Mouse (Mus musculus) embryonic facial prominence, embryonic 10.5 days (tissue): ENCODE results near the gene Msl1. TPM values are rescaled to one million over a fixed set of nuclear protein-coding genes. Genes with fewer than 3 reads are reported as not detected.
"Not testable (repeated sequence)": the region's sequence is repeated elsewhere in the genome, so short reads cannot be mapped to it uniquely, and the experiment has no call there.

Experiments
- DNase-seq: peaks from one replicate; pipeline ENCODE4 v3.0.0-alpha.2; 2017; ENCODE audit warnings: low spot score
- H3K27ac ChIP-seq: fragments of 300-500 bp; sonication (generic); replicated peaks from 2 replicates; pipeline ENCODE4 v1.5.1; 2016; ENCODE audit warnings: mild to moderate bottlenecking
- H3K27me3 ChIP-seq: fragments of 300-500 bp; sonication (generic); replicated peaks from 2 replicates; pipeline ENCODE4 v1.6.1; 2016; ENCODE audit warnings: low read depth, mild to moderate bottlenecking; ENCODE audit not compliant: poor library complexity, severe bottlenecking
- H3K36me3 ChIP-seq: fragments of 300-500 bp; sonication (generic); replicated peaks from 2 replicates; pipeline ENCODE4 v1.6.1; 2016; ENCODE audit warnings: mild to moderate bottlenecking, moderate library complexity
- H3K4me1 ChIP-seq: fragments of 300-500 bp; sonication (generic); 2 replicates; pipeline ENCODE4 v1.6.1; 2016
- H3K4me3 ChIP-seq: fragments of 300-500 bp; sonication (generic); 2 replicates; pipeline ENCODE4 v1.5.1; 2016; ENCODE audit warnings: mild to moderate bottlenecking, moderate library complexity
- H3K9me3 ChIP-seq: fragments of 300-500 bp; sonication (generic); 2 replicates; pipeline ENCODE4 v1.6.1; 2016; ENCODE audit warnings: mild to moderate bottlenecking
- WGBS: fragments of 180-500 bp; shearing (Covaris S2); methylation state at CpG from one replicate; pipeline ENCODE4 v1.1.7; 2016; 5-methylcytosine and 5-hydroxymethylcytosine counted together
- polyA plus RNA-seq: library from polyadenylated mRNA; unstranded; fragments of >200 nt; fragmentation: Nextera tagmentation; extraction: Ambion mirVana; gene quantifications from 2 replicates; pipeline ENCODE4 v1.2.1, GENCODE M21; 2016

Msl1 gene
- polyA plus RNA-seq, 1 experiment from 2014 or later = 23.4 TPM

GRCm38 (mm10) chr11:98795714-98796514, 598 bp downstream of the Msl1 start:
- Histone ChIP-seq H3K36me3 (peaks cover 37% of the 10 kb centered on the region), H3K9me3 (no peaks in the 10 kb centered on the region), H3K4me1 (peaks cover 53% of the 10 kb centered on the region), H3K27me3 (no peaks in the 10 kb centered on the region), H3K4me3 (peak overlapping the region; percentile 100), H3K27ac (peak overlapping the region; percentile 100)
- under 1% methylated on average over 74 of the region's 74 CpGs for whole genome bisulfite sequencing
- peak; percentile 82 for DNase-seq

DNA sequence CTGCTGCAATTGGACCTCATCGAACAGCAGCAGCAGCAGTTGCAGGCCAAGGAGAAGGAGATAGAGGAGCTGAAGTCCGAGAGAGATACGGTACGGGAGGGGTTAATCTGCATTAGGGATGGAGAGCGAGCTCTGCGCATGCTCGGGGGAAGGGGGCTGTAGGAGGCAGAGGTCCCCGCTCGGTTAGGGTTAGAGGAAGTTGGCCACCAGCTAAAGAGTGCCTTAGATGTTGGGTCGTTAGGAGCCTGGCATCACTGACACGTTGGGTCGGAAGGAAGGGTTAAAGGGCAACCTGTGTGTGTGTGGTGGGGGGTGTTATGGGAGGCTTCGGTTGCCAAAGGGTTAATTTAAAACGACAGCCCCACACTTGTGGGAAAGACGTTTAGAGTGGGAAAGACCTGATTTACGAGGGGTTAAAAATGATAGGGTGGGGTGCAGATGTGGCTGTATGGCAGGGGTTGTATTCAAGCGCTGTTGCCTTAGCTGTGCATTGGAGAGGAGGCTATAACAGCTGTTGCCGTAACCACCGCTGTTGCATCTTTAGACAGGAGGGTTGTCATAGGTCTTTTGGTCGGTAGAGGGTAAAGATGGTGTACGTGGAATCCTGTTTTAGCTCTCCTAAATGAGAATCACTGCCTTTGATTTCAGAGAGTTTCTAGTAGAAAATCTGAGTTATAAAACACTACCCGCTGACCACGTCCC, 1.4 kb downstream of the Msl1 start:
- no peaks in the 10 kb centered on the region for H3K27me3 ChIP-seq
- peaks cover 53% of the 10 kb centered on the region for H3K4me1 ChIP-seq
- H3K27ac ChIP-seq = peak overlapping the region; percentile 100
- no peaks in the 10 kb centered on the region for H3K9me3 ChIP-seq
- H3K36me3 ChIP-seq = peaks cover 45% of the 10 kb centered on the region
- DNase-seq = peak; percentile 87
- 4% methylated on average over 23 of the region's 23 CpGs for WGBS
- H3K4me3 ChIP-seq = peak overlapping the region; percentile 100

DNA sequence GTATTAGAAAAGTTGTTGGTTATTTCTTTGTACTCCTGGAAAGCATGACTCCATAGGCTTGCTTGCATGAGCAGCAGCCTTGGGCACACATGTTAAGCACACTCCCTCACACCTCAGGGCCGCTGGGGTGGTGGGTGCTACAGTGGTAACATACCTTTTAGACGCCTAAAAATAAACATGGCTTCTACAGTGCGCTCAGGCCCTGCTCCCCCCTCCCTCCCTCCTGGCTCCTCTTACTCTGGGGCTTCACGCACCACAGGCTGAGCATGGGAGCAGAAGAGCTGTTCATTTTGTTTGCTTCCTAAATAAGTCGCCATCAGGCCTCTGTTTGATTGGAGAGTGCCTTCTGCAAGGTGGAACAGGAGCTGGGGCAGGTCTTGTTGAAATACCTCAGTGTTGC, 2.0 kb downstream of the Msl1 start:
- Histone ChIP-seq H3K4me1 (peaks cover 51% of the 10 kb centered on the region), H3K27me3 (no peaks in the 10 kb centered on the region), H3K27ac (peak overlapping the region; percentile 36; the same call in 1 of the 2 replicates), H3K4me3 (peak overlapping the region; percentile 100), H3K9me3 (no peaks in the 10 kb centered on the region), H3K36me3 (peaks cover 51% of the 10 kb centered on the region)
- no peak for DNase-seq
- WGBS = 22% methylated on average over 5 of the region's 5 CpGs

DNA sequence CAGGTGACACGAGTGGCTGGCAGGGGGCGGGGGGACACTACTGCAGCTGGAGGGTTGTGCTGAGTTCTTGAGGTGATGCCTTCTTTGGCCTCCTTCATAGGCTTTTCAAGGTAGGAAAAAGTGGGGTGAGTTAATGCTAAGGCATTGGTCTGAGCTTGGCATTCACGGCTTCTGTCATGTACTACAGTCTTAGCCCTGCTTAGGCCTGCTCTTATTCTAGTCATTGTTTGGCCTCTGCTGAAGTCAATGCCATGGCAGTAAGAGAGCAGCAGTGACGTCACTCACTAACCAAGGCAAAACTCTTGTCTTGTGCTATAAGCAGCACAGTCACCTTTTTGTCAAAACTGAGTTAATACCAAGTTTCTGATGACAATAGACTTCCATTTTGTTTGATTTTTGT, 2.6 kb downstream of the Msl1 start:
- no peak for DNase-seq
- no peaks in the 10 kb centered on the region for H3K9me3 ChIP-seq
- H3K36me3 ChIP-seq = peaks cover 57% of the 10 kb centered on the region
- peaks cover 45% of the 10 kb centered on the region for H3K4me1 ChIP-seq
- peak overlapping the region; percentile 100 for H3K4me3 ChIP-seq
- 0 out of 2 replicates have a peak overlapping the region, but pooled peaks have one; percentile 36 for H3K27ac ChIP-seq
- H3K27me3 ChIP-seq = no peaks in the 10 kb centered on the region
- 70% methylated on average over 4 of the region's 4 CpGs for WGBS

GRCm38 (mm10) chr11:98804605-98805004, 9.3 kb downstream of the Msl1 start, which contains the start of gene Casc3:
Gene Casc3, plus strand, starts transcription at chr11:98804905.
- no peaks in the 10 kb centered on the region for H3K9me3 ChIP-seq
- H3K4me1 ChIP-seq = peaks cover 11% of the 10 kb centered on the region
- DNase-seq = no peak
- peaks cover 90% of the 10 kb centered on the region for H3K36me3 ChIP-seq
- H3K27ac ChIP-seq = no peak within 1 kb of the TSS
- H3K4me3 ChIP-seq = no peak within 1 kb of the TSS
- WGBS = 94% methylated on average over 5 of the region's 5 CpGs
- no peaks in the 10 kb centered on the region for H3K27me3 ChIP-seq

- Histone ChIP-seq H3K36me3 (peaks cover 78% of the 10 kb centered on the region), H3K4me1 (peaks cover 25% of the 10 kb centered on the region), H3K27me3 (no peaks in the 10 kb centered on the region), H3K4me3 (peak overlapping the region; percentile 89; the same call in 1 of the 2 replicates), H3K27ac (peak overlapping the region; percentile 98; the same call in 1 of the 2 replicates), H3K9me3 (no peaks in the 10 kb centered on the region)
- no peak for DNase-seq
- 77% methylated on average over 2 of the region's 2 CpGs for WGBS
Measured at GRCm38 (mm10) chr11:98808417-98808816, 13.1 kb downstream of the Msl1 start.

DNA sequence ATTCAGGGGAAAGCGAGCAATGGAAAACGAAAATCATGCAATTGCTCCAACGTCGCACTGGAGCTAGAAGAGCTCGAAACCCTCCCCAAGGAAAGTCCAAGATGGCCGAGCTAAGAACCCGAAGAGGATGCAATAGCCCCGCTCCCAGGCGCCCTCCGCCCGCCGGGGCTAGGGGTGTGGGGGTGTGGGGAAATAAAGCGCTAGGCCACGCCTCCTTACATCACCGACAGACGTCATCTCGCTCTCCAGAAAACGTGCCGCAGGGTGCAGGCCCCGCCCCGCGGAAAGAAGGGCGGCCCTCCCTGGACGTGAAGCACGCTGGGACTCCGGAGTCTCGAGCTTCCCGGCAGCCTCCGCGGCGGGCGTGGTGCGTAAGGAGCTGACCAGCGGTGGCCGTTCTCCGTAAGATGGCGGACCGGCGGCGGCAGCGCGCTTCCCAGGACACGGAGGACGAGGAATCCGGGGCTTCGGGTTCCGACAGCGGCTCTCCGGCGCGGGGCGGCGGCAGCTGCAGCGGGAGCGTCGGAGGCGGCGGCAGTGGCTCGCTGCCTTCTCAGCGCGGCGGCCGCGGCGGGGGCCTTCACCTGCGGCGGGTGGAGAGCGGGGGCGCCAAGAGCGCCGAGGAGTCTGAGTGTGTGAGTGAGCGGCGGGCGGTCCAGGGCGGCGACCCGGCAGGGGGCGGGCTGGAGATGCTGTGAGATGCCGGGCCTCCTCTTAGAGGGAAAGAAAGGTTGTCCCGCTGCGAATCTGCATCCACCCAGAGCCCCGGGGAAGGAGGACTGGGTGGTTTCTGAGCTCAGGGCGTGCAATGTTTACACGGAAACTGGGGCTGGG, 14.4 kb downstream of the Msl1 start:
- peak overlapping the region; percentile 89 for H3K4me3 ChIP-seq
- H3K27me3 ChIP-seq = no peaks in the 10 kb centered on the region
- peak; percentile 99 for DNase-seq
- H3K36me3 ChIP-seq = peaks cover 78% of the 10 kb centered on the region
- peak overlapping the region; percentile 98 for H3K27ac ChIP-seq
- under 1% methylated on average over 84 of the region's 84 CpGs for WGBS
- peaks cover 25% of the 10 kb centered on the region for H3K4me1 ChIP-seq
- no peaks in the 10 kb centered on the region for H3K9me3 ChIP-seq

GRCm38 (mm10) chr11:98810686-98811085, 15.4 kb downstream of the Msl1 start:
- peaks cover 78% of the 10 kb centered on the region for H3K36me3 ChIP-seq

GRCm38 (mm10) chr11:98816706-98817239, 21.5 kb downstream of the Msl1 start:
- Histone ChIP-seq H3K9me3 (no peaks in the 10 kb centered on the region), H3K27ac (no peak overlapping the region), H3K27me3 (no peaks in the 10 kb centered on the region), H3K4me1 (no peaks in the 10 kb centered on the region), H3K4me3 (no peak overlapping the region), H3K36me3 (peaks cover 100% of the 10 kb centered on the region)
- no peak for DNase-seq
- 97% methylated on average over 1 of the region's 1 CpGs for WGBS

More at GRCm38 (mm10) chr11:98810686-98811085, 15.4 kb downstream of the Msl1 start:
- Histone ChIP-seq H3K4me3 (peak overlapping the region; percentile 89), H3K9me3 (no peaks in the 10 kb centered on the region), H3K27ac (peak overlapping the region; percentile 98; the same call in 1 of the 2 replicates), H3K4me1 (peaks cover 25% of the 10 kb centered on the region), H3K27me3 (no peaks in the 10 kb centered on the region)
- WGBS = 78% methylated on average over 7 of the region's 7 CpGs
- no peak for DNase-seq

DNA sequence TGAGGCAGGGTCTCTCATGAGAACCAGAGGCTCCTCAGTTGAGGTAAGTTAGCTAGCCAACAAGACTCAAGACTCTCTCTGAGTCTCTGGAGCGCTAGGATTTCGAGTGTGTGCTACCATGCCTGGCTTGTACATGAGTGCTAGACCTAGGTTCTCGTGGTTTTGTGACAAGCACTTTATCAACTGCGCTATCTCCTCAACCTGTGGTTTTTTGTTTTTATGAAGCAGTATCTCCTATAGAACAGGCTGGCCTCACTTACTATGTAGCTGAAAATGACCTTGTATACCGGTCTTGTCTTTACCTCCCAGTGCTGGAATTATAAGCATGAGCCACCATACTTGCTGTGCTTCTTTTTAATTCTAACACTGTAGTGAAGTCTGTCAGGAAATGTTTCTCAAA, 25.7 kb downstream of the Msl1 start:
- Histone ChIP-seq H3K9me3 (no peaks in the 10 kb centered on the region), H3K4me3 (no peak overlapping the region), H3K27me3 (no peaks in the 10 kb centered on the region), H3K4me1 (no peaks in the 10 kb centered on the region), H3K27ac (no peak overlapping the region), H3K36me3 (peaks cover 100% of the 10 kb centered on the region)
- no peak for DNase-seq
- WGBS = 96% methylated on average over 5 of the region's 5 CpGs

GRCm38 (mm10) chr11:98826071-98826470, 30.8 kb downstream of the Msl1 start:
- WGBS = 97% methylated on average over 2 of the region's 2 CpGs
- not testable (repeated sequence) for H3K4me3 ChIP-seq, H3K27ac ChIP-seq, H3K9me3 ChIP-seq, DNase-seq, H3K27me3 ChIP-seq, H3K4me1 ChIP-seq
- peaks cover 100% of the 10 kb centered on the region for H3K36me3 ChIP-seq

GRCm38 (mm10) chr11:98827877-98828276, 32.6 kb downstream of the Msl1 start:
- 89% methylated on average over 2 of the region's 2 CpGs for WGBS
- no peaks in the 10 kb centered on the region for H3K4me1 ChIP-seq
- H3K9me3 ChIP-seq = no peaks in the 10 kb centered on the region
- DNase-seq = no peak
- no peak overlapping the region for H3K27ac ChIP-seq
- peaks cover 100% of the 10 kb centered on the region for H3K36me3 ChIP-seq
- no peak overlapping the region for H3K4me3 ChIP-seq
- no peaks in the 10 kb centered on the region for H3K27me3 ChIP-seq
